Mouse (Mus musculus) kidney, postnatal 14 days (tissue): ENCODE data around the gene Trim80.
A peak's percentile ranks its signal among the peaks of the same experiment; 100 is the strongest.
"Not testable (repeated sequence)": the region's sequence is repeated elsewhere in the genome, so short reads cannot be mapped to it uniquely, and the experiment has no call there.

ENCODE experiments used
- DNase-seq: peaks from one replicate; pipeline ENCODE4 v3.0.0; 2022; ENCODE audit warnings: mixed read lengths

Trim80 gene

DNA sequence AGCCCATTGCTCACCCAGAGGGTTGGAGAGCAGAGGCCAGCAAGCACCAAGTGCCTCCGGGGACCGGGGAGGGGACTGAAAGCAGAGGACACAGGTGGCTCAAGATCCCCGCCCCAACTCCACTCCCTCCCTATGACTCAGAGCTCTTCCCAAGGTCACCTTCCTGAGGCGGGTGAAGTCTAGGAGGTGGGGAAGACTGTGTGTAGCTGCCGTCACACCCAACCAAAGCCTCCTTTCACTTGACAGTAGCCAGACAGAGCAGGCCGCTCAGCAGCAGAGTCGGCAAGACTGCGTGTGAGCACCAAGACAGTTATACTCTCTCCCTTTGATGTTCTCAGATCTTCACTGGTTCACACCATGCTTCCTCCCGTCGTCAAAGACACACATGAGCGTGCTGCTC lies 23.1 kb downstream of the Trim80 start:
- peak; percentile 55 for DNase-seq

DNA sequence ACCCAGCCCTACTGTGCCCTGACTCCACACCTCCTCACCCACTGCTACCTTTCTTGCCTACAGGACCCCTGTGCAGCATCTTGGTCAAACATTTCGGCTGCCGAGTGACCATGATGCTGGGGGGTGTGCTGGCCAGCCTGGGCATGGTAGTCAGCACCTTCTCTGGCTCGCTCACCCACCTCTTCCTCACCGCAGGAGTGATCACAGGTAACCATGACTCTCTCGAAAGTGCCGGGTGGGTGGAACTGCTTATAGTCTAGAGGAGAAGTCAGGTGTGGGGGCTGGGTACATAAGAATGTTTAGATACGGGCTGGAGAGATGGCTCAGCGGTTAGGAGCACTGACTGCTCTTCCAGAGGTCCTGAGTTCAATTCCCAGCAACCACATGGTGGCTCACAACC lies 24.5 kb downstream of the Trim80 start:
- no peak for DNase-seq

DNA sequence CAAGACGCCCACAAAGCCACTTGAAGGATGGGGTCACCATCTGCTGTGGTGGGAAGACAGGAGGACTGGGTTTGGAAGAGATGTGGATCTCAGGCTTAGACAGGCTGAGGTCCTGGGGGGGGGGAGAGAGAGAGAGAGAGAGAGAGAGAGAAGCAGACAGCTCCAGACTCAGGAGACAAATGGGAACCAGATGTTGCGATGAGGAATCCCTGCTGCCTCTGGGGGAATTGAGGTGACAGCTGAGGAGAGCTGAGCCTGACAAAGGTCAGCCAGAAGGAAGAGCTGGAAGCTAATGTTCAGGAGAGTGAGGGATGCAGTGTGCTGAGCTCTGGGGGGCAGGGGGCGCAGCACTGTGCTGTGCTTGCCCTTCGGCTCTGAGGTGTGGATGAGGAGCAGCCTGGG lies 26.9 kb downstream of the Trim80 start:
- DNase-seq, result no peak

- no peak for DNase-seq
Observed at GRCm38 (mm10) chr11:115472183-115472582, 31.8 kb downstream of the Trim80 start.

- peak; percentile 95 for DNase-seq
Observed at GRCm38 (mm10) chr11:115473626-115474275, 33.4 kb downstream of the Trim80 start.

DNA sequence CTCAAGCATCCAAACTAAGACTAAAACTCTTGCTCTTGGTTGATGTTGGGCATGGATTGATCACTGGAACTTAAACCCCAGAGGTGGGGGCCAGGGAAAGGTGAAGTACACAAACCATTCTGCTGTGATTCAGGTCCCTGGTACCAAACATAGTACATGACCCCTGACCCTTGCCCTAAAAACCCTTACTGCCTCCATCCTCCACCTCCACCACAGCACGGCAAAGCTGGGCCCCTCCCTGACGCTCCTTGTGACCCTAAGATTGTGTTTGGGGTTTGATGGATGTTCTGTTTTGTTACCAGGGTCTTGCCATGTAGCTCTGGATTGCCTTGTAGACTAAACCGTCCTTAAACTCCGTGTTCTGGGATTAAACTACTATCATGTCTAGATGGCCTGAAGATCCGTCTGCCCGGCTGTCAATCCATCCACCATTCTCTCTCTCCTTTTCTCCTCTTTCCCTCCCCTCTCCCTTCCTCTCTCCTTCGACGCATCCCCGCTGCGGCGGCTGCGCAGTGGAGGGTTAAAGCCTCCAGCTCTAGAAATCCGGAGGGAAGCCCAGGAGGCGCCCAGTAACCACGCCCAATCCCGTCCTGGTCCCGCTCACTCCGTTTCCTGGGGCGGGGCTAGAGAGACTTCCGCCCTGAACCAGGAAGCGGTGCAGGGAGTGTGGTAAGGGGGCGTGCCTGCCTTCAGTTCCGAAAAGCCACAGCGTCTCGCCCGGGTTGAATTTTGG lies 34.8 kb downstream of the Trim80 start, which contains the start of gene Armc7:
Armc7 (plus strand) TSS at position 643 of the 733 bp plus-strand sequence.
- DNase-seq, result peak; percentile 97

- no peak for DNase-seq
Observed at GRCm38 (mm10) chr11:115475758-115476237, 35.5 kb downstream of the Trim80 start.

DNA sequence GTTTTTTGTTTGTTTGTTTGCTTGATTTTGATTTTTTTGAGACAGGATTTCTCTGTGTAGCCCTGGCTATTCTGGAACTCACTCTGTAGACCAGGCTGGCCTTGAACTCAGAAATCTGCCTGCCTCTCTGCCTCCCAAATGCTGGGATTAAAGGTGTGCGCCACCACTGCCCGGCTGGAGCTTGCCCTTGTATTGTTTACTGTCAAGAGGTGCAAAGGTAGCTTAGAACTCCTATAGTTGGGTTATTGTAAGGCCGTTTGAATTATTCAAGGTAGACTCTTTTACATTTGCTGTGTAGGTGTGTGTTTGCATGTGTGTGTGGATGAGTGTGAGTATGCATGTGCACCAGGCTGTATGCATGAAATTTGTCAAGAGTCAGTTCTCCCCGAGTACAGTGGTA lies 36.3 kb downstream of the Trim80 start:
- not testable (repeated sequence) for DNase-seq

GRCm38 (mm10) chr11:115477388-115477787 lies 37.0 kb downstream of the Trim80 start:
- not testable (repeated sequence) for DNase-seq

DNA sequence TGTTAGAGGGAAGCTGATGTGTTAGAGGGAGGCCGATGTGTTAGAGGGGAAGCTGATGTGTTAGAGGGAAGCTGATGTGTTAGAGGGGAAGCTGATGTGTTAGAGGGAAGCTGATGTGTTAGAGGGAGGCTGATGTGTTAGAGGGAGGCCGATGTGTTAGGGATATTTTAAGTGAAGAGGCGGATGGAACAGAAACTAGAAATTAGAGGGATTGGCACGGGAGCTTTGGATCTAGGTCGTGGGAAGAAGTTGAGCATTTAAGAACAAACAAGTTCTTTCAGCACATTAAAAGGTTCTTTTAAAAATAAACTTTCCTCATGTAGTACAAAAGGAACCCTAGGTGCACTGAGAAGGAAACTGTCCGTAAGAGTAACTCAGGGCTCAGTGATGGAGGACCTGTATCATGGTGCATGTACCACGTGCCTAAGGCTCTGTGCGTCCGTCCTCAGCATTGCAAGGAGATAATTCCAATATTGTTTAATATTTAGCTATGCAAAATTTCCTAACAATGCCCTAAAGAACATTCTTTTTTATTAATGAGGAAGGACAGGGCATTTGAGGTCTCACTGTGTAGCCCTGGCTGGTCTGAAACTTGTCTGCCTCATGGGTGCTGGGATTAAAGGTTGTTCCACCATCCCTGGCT lies 38.1 kb downstream of the Trim80 start:
- no peak for DNase-seq

GRCm38 (mm10) chr11:115481553-115482259 lies 41.4 kb downstream of the Trim80 start:
- no peak for DNase-seq

- no peak for DNase-seq
Observed at GRCm38 (mm10) chr11:115483278-115483677, 42.9 kb downstream of the Trim80 start.

- peak; percentile 77 for DNase-seq
Observed at GRCm38 (mm10) chr11:115483726-115484125, 43.4 kb downstream of the Trim80 start.

- no peak for DNase-seq
Observed at GRCm38 (mm10) chr11:115485155-115485554, 44.8 kb downstream of the Trim80 start.

DNA sequence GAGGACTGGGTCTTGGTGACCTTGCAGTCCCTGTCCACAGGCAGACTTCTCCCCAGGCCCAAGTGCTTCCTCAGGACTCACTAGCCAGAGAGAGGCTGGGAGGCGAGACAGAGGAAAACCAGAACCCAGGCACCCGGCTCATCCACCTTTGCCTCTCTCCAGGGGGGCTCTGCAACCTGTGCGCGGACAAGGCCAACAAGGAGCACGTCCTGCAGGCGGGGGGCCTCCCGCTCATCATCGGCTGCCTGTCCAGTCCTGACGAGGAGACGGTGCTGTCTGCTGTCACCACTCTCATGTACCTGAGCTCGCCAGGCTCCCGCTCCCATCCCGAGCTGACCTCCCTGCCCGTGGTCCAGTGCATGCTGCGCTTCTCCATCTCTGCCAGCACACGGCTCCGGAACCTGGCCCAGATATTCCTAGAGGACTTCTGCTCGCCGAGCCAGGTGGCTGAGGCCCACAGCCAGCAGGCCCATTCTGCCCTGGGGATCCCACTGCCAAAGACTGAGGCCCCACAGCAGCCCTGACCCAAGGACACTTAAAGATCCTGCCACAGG lies 48.3 kb downstream of the Trim80 start:
- DNase-seq, result no peak

DNA sequence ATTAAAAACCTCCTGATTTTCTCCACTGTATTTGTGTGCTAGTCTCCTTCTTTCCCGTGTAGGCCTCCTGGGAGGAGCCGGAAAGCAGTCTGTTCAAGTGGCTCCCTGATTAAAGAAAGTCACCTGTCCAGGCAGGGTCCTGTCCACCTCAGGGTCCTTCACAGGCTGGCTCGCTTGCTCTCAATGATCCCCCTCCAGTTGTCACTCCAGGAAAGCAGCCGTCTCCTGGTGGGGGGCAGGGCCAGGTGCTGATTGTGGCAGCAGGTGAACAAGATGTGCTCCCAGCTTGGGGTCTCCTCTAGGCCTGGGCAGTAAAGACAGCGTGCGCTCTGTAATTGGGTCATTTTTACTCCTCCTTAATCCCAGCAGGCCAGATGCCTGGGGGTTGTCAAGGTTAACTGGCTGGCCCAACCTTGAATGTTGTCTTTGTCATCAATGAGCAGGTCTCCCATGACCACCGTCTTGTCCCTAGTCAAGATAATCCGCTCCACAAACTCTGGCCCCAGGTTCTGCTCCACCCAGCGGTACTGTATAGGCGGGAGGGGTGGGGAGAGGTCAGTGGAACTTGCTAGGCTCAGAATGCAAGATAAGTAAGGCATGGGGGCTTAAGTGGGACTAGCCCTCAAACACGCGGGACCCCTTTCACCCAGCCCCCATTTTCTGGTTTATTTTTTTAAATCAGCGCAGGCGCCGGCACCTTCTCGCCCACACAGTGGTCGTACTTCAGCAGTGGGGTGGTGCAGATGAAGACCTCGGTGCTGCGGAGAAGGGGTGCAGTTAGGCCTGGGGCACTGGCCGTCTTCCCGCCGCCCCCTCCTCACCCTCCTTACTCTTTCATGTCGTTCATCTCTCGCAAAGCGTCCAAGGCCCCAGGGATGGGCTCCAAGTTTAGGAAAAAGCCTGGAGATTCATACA lies 50.4 kb downstream of the Trim80 start:
- DNase-seq, result no peak

DNA sequence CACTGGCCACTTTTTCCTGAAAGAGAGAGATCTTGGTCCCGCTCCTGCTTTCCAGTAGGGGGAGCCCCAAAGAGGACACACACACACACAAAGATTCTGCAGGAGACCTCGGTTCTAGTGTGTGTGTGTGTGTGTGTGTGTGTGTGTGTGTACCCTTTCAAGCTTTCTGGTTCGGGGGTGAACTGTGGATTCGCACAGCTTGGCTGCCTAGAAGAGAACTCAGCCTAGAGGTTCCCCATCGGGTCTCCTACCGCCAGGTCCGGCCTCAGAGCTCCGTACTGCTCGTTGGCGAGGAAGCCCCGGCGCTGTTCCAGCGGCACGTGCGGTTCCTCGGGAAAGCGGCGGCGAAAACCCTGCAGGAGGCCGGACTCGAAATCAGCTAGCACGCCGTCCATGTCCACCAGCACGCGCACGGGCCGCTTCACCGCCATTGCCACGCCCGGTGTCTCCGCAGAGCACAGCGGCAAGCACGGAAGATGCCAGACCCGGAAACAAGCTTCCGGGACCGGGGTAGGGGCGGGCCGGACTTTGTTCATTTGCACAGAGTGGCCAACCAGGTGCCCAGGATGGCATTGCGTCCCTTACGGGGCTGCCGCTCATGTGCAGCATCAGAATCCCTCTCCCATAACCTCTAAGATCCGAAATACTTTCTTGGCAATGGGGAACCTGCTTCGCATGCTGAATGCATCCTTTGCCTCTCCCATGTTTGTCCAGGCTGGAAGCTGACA lies 51.2 kb downstream of the Trim80 start, which contains the start of gene Nt5c:
Nt5c (minus strand) TSS at position 507 of the 728 bp plus-strand sequence.
- peak; percentile 88 for DNase-seq

DNA sequence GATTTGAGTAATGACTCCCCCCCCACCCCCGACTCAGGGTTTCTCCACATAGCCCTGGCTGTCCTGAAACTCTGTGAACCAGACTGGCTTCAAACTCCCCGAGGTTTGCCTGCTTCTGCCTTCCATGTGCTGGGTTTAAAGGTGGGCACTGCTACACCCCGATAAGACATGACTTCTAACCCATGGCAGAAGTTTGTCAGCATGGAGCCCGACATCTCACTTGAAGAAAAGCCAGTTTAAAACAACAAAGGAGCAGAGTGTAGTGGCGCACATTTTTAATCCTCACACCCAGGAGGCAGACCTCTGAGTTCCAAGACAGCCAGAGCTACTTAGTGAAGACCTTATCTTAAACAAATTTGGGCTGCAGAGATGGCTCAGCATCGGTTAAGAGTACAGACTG lies 52.0 kb downstream of the Trim80 start:
- DNase-seq, result no peak

GRCm38 (mm10) chr11:115496559-115496958 lies 56.2 kb downstream of the Trim80 start:
- DNase-seq, result not testable (repeated sequence)
